Mouse (Mus musculus) brain, adult 10 weeks (tissue): ENCODE measurements around the gene Chd6. TPM values are rescaled to one million over a fixed set of nuclear protein-coding genes. Genes with fewer than 3 reads are reported as not detected.

Experiments
- polyA plus RNA-seq: library from polyadenylated mRNA; stranded (reverse); fragments of 350-450 nt; fragmentation: Illumina TruSeq; extraction: RNeasy Lipid Tissue Mini Kit (QIAGEN cat#74804); gene quantifications from one replicate; pipeline ENCODE4 v1.2.3, GENCODE M21; 2015; ENCODE audit warnings: low read depth, low replicate concordance

The Chd6 gene
- polyA plus RNA-seq = 24.8 TPM

GRCm38 (mm10) chr2:161108933-161109371 lies at the start of gene Chd6:
Gene Chd6, minus strand, starts transcription at chr2:161109075.

DNA sequence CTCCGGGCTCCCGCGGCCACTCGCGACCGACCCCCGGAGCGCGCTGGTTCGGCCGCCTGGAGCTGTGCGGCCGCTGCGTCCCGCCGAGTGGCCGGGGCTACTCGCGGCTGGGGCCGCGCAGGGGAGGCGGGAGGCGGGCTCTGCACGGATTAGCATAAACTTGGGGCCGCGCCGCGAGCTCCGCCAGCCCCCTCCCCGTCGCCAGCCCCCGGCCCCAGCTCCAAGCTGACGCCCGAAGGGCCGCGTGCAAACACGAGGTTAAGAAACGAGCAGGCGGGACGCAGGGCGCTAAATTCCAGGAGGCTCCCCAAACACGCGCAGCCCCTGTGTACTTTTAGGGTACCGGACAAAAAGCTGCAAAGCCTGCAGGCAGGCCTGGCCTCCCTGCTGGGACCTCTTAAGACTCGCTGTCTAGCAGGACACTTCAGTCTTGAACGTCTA lies 196.6 kb downstream of the Chd6 start, which contains the start of gene Emilin3:
Gene Emilin3, minus strand, starts transcription at position 98 of the 441 bp plus-strand sequence.

Other genes starting within 250 kb of the Chd6 start
- 16.2 TPM for gene Zhx3, start 236.1 kb downstream of the Chd6 start, polyA plus RNA-seq
- gene Lpin3, start 228.4 kb downstream of the Chd6 start, polyA plus RNA-seq = 0.59 TPM
- not detected for gene Emilin3, start 196.7 kb downstream of the Chd6 start, polyA plus RNA-seq